Mouse (Mus musculus) stomach, postnatal 0 days (tissue): Measurements from ENCODE around the gene Olfr32.

Experiments
- CTCF ChIP-seq: IDR thresholded peaks from 2 replicates; pipeline ENCODE4 v1.5.1; 2016; ENCODE audit warnings: antibody characterized with exemption, low read depth, mild to moderate bottlenecking, moderate library complexity
- EP300 ChIP-seq: optimal IDR thresholded peaks from 2 replicates; pipeline ENCODE3; 2016; ENCODE audit warnings: antibody characterized with exemption

DNA sequence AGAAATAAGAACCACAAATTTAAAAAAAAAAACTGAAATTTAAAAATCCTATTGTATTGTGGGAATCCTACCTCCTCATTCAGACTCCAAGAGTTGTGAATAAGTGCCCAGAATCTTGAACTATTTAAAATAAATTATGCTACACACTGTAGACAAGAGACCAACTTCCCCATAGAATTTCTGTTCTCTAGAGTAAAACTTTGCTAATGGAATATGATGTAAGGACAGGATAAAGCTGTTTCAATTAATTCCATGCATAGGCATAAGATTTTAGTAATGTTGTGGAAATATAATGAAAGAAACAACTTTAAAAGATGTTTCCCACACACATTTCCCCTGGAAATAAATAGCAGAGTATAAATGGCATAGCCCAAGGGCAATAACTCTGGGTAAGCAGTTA, at the start of gene Olfr32:
- no peak for TF ChIP-seq CTCF
- no peak for TF ChIP-seq EP300
